Mouse (Mus musculus) spleen, adult 2 months (tissue): ENCODE data around the gene Pkd1.

Source experiments
- CTCF ChIP-seq: fragments of 200-500 bp; IDR thresholded peaks from 2 replicates; pipeline ENCODE4 v1.5.1; 2011; ENCODE audit warnings: mild to moderate bottlenecking, inconsistent platforms; ENCODE audit not compliant: insufficient read depth, insufficient read length, insufficient replicate concordance; ENCODE audit errors: extremely low read depth
- POLR2A ChIP-seq: fragments of 200-500 bp; IDR thresholded peaks from 2 replicates; pipeline ENCODE4 v1.6.1; 2011; ENCODE audit warnings: low read depth, low read length, inconsistent platforms

GRCm38 (mm10) chr17:24630072-24630471 is 80.4 kb downstream of the Pkd1 start:
- TF ChIP-seq POLR2A (no peak), CTCF (no peak)
